Mouse (Mus musculus) liver, adult 2 months (tissue): ENCODE results near the gene Gatb.

Experiments
- CTCF ChIP-seq: fragments of 200-500 bp; IDR thresholded peaks from 2 replicates; pipeline ENCODE4 v1.5.1; 2011; ENCODE audit warnings: low read depth, low read length, control low read depth
- POLR2A ChIP-seq: fragments of 200-500 bp; IDR thresholded peaks from 2 replicates; pipeline ENCODE4 v1.6.1; 2011; ENCODE audit warnings: low read length, control low read depth; ENCODE audit not compliant: insufficient read depth; ENCODE audit errors: extremely low read depth

DNA sequence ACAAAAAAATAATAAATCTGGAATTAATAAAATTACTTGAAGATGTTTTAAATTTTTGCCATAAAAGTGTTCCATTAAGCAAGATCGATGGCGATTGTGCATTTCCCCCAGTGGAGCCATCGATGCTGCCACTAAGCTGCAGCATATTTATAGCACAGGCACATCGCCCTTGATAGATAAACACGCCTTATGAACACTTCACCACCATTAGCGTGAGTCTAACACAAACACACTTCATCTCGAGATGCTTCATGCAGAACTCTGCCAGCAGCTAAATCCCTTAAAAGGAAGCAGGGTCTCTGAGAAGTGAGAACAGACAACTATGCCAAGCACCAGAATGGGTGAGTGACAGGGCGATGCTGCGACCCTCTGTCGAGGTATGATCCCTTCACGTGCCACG is 92.8 kb downstream of the Gatb start:
- TF ChIP-seq POLR2A, result no peak
- no peak for TF ChIP-seq CTCF
